Mouse (Mus musculus) kidney, adult 2 months (tissue): ENCODE measurements around the gene Ypel5.

ENCODE experiments used
- CTCF ChIP-seq: fragments of 200-500 bp; conservative IDR thresholded peaks from 2 replicates; pipeline ENCODE4 v1.5.1; 2011; ENCODE audit warnings: low read depth, mild to moderate bottlenecking, control low read depth, low read length, moderate library complexity, mixed read lengths; ENCODE audit not compliant: insufficient read depth, insufficient read length
- POLR2A ChIP-seq: fragments of 200-500 bp; IDR thresholded peaks from one replicate; pipeline ENCODE4 v1.6.1; 2011; ENCODE audit warnings: low read depth, low read length, control low read depth

GRCm38 (mm10) chr17:72817574-72817973, 18.7 kb upstream of the Ypel5 start:
- no peak for TF ChIP-seq POLR2A
- no peak for TF ChIP-seq CTCF
